Mouse (Mus musculus) kidney, embryonic 14.5 days (tissue): Measurements from ENCODE around the gene Cwc27. TPM values are rescaled to one million over a fixed set of nuclear protein-coding genes. Genes with fewer than 3 reads are reported as not detected.

Source experiments
- ATAC-seq: fragments of 200-750 bp; cut with Nextera tagmentation; 2 replicates; pipeline ENCODE4 v1.8.0; 2017; ENCODE audit warnings: moderate number of reproducible peaks, mild to moderate bottlenecking, moderate TSS enrichment, moderate library complexity; ENCODE audit not compliant: low FRiP score, low TSS enrichment
- H3K27ac ChIP-seq: fragments of 300-500 bp; sonication (generic); 2 replicates; pipeline ENCODE4 v1.5.1; 2014; ENCODE audit warnings: low read depth, mild to moderate bottlenecking, low read length, moderate library complexity, mixed read lengths
- H3K27me3 ChIP-seq: fragments of 300-500 bp; sonication (generic); 2 replicates; pipeline ENCODE4 v1.6.1; 2014; ENCODE audit warnings: mild to moderate bottlenecking, low read length; ENCODE audit not compliant: control insufficient read depth, insufficient read depth
- H3K36me3 ChIP-seq: fragments of 300-500 bp; sonication (generic); 2 replicates; pipeline ENCODE4 v1.6.1; 2014; ENCODE audit warnings: low read length, mixed read lengths; ENCODE audit not compliant: control insufficient read depth, insufficient read depth
- H3K4me1 ChIP-seq: fragments of 300-500 bp; sonication (generic); 2 replicates; pipeline ENCODE4 v1.6.1; 2014; ENCODE audit warnings: low read length, mixed read lengths; ENCODE audit not compliant: control insufficient read depth, insufficient read depth
- H3K4me2 ChIP-seq: fragments of 300-500 bp; sonication (generic); replicated peaks from 2 replicates; pipeline ENCODE4 v1.6.1; 2014; ENCODE audit warnings: low read depth, mild to moderate bottlenecking, low read length
- H3K4me3 ChIP-seq: fragments of 300-500 bp; sonication (generic); 2 replicates; pipeline ENCODE4 v1.5.1; 2014; ENCODE audit warnings: mild to moderate bottlenecking, low read length
- H3K9ac ChIP-seq: fragments of 300-500 bp; sonication (generic); 2 replicates; pipeline ENCODE4 v1.6.1; 2014; ENCODE audit warnings: low read depth, mild to moderate bottlenecking, low read length, moderate library complexity
- H3K9me3 ChIP-seq: fragments of 300-500 bp; sonication (generic); 2 replicates; pipeline ENCODE4 v1.6.1; 2016; ENCODE audit warnings: low read length; ENCODE audit not compliant: control insufficient read depth
- WGBS: fragments of 180-500 bp; shearing (Covaris S2); extraction: QIAGEN DNeasy Blood & Tissue Kit; methylation state at CpG from one replicate; pipeline ENCODE4 v1.1.7; 2014; 5-methylcytosine and 5-hydroxymethylcytosine counted together
- polyA plus RNA-seq: library from polyadenylated mRNA; unstranded; fragments of >200 nt; fragmentation: Nextera tagmentation; extraction: Ambion mirVana; gene quantifications from 2 replicates; pipeline ENCODE4 v1.2.1, GENCODE M21; 2014

Cwc27 gene
- polyA plus RNA-seq, result 35.3 and 37.2 TPM in 2 replicates

GRCm38 (mm10) chr13:104816635-104817571 lies at the start of gene Cwc27:
Gene Cwc27, minus strand, starts transcription at chr13:104817142.
- no peaks in the 10 kb centered on the region for H3K9me3 ChIP-seq
- H3K27ac ChIP-seq, result peak within 1 kb of the TSS; percentile 68
- WGBS, result under 1% methylated on average over 50 of the region's 50 CpGs
- ATAC-seq, result peak; percentile 97
- no peaks in the 10 kb centered on the region for H3K27me3 ChIP-seq
- H3K9ac ChIP-seq, result peak within 1 kb of the TSS; percentile 86
- H3K4me3 ChIP-seq, result peak within 1 kb of the TSS; percentile 83
- H3K4me1 ChIP-seq, result peaks cover 16% of the 10 kb centered on the region
- peak within 1 kb of the TSS; percentile 70 for H3K4me2 ChIP-seq
- 0 out of 2 replicates have a peak, but pooled peaks cover 4% of the 10 kb centered on the region for H3K36me3 ChIP-seq

GRCm38 (mm10) chr13:104866726-104867125 lies 49.8 kb upstream of the Cwc27 start:
- no peak for ATAC-seq
- Histone ChIP-seq H3K4me3 (no peak overlapping the region), H3K27me3 (peaks cover 13% of the 10 kb centered on the region), H3K9me3 (no peaks in the 10 kb centered on the region), H3K4me1 (no peaks in the 10 kb centered on the region), H3K27ac (no peak overlapping the region), H3K4me2 (no peak overlapping the region), H3K36me3 (no peaks in the 10 kb centered on the region), H3K9ac (no peak overlapping the region)
- 91% methylated on average over 5 of the region's 5 CpGs for WGBS

- Histone ChIP-seq H3K27ac (no peak within 1 kb of the TSS), H3K4me1 (no peaks in the 10 kb centered on the region), H3K4me2 (peak within 1 kb of the TSS; percentile 91), H3K27me3 (peaks cover 19% of the 10 kb centered on the region), H3K9ac (peak within 1 kb of the TSS; percentile 44; the same call in 1 of the 2 replicates), H3K36me3 (no peaks in the 10 kb centered on the region), H3K9me3 (no peaks in the 10 kb centered on the region), H3K4me3 (peak within 1 kb of the TSS; percentile 46)
- ATAC-seq, result peak; percentile 92
- WGBS, result 6% methylated on average over 37 of the region's 38 CpGs
Measured at GRCm38 (mm10) chr13:104863127-104863979, 46.4 kb upstream of the Cwc27 start, which contains the start of gene Shisal2b. Gene Shisal2b, minus strand, starts transcription at chr13:104863893.

- ATAC-seq, result no peak
- Histone ChIP-seq H3K9ac (no peak overlapping the region), H3K4me3 (no peak overlapping the region), H3K36me3 (no peaks in the 10 kb centered on the region), H3K27ac (no peak overlapping the region), H3K4me2 (no peak overlapping the region), H3K27me3 (no peaks in the 10 kb centered on the region), H3K9me3 (no peaks in the 10 kb centered on the region), H3K4me1 (no peaks in the 10 kb centered on the region)
- WGBS, result 82% methylated on average over 2 of the region's 2 CpGs
Measured at GRCm38 (mm10) chr13:104853645-104854044, 36.7 kb upstream of the Cwc27 start.

GRCm38 (mm10) chr13:104843295-104844089 lies 26.6 kb upstream of the Cwc27 start:
- no peaks in the 10 kb centered on the region for H3K4me1 ChIP-seq
- H3K9ac ChIP-seq, result no peak overlapping the region
- H3K27ac ChIP-seq, result no peak overlapping the region
- no peak overlapping the region for H3K4me3 ChIP-seq
- 95% methylated on average over 13 of the region's 13 CpGs for WGBS
- no peaks in the 10 kb centered on the region for H3K9me3 ChIP-seq
- H3K4me2 ChIP-seq, result no peak overlapping the region
- no peaks in the 10 kb centered on the region for H3K27me3 ChIP-seq
- ATAC-seq, result no peak
- H3K36me3 ChIP-seq, result peaks cover 5% of the 10 kb centered on the region; the same call in 1 of the 2 replicates

GRCm38 (mm10) chr13:104841937-104842336 lies 25.0 kb upstream of the Cwc27 start:
- Histone ChIP-seq H3K27ac (no peak overlapping the region), H3K9me3 (no peaks in the 10 kb centered on the region), H3K27me3 (no peaks in the 10 kb centered on the region), H3K36me3 (peaks cover 14% of the 10 kb centered on the region), H3K4me3 (no peak overlapping the region), H3K4me1 (no peaks in the 10 kb centered on the region), H3K4me2 (no peak overlapping the region), H3K9ac (no peak overlapping the region)
- WGBS, result 71% methylated on average over 4 of the region's 4 CpGs
- ATAC-seq, result no peak

GRCm38 (mm10) chr13:104837628-104838027 lies 20.7 kb upstream of the Cwc27 start:
- no peaks in the 10 kb centered on the region for H3K4me1 ChIP-seq
- no peaks in the 10 kb centered on the region for H3K9me3 ChIP-seq
- no peak overlapping the region for H3K4me3 ChIP-seq
- no peak overlapping the region for H3K9ac ChIP-seq
- no peak overlapping the region for H3K4me2 ChIP-seq
- ATAC-seq, result no peak
- 55% methylated on average over 7 of the region's 7 CpGs for WGBS
- no peaks in the 10 kb centered on the region for H3K27me3 ChIP-seq
- H3K36me3 ChIP-seq, result peaks cover 33% of the 10 kb centered on the region
- H3K27ac ChIP-seq, result no peak overlapping the region

GRCm38 (mm10) chr13:104832811-104833210 lies 15.9 kb upstream of the Cwc27 start:
- ATAC-seq, result no peak
- Histone ChIP-seq H3K36me3 (peaks cover 60% of the 10 kb centered on the region), H3K27ac (no peak overlapping the region), H3K9ac (no peak overlapping the region), H3K4me3 (no peak overlapping the region), H3K9me3 (peaks cover under 1% of the 10 kb centered on the region; the same call in 1 of the 2 replicates), H3K4me1 (no peaks in the 10 kb centered on the region), H3K4me2 (no peak overlapping the region), H3K27me3 (no peaks in the 10 kb centered on the region)
- 95% methylated on average over 13 of the region's 13 CpGs for WGBS
